Mouse (Mus musculus) heart, adult 18-20 months (tissue): Measurements from ENCODE around the gene Olfr1388. TPM values are rescaled to one million over a fixed set of nuclear protein-coding genes. Genes with fewer than 3 reads are reported as not detected.
"Not testable (repeated sequence)": the region's sequence is repeated elsewhere in the genome, so short reads cannot be mapped to it uniquely, and the experiment has no call there.

ENCODE experiments used
- DNase-seq, 2 experiments: peaks; one replicate each; pipeline ENCODE4 v3.0.0; 2021 to 2022; ENCODE audit warnings: mixed read lengths in 1 of 2
- long read RNA-seq, 2 experiments: library from polyadenylated mRNA; stranded (forward); transcript quantifications; one replicate each; pipeline ENCODE4 v2.0.0; 2021
- total RNA-seq, 2 experiments: library from RNA; stranded (reverse); gene quantifications; 2 replicates each; pipeline ENCODE4 v1.2.3; 2021

Olfr1388 gene
- total RNA-seq, result under 1 TPM; 0.15 TPM
- long read RNA-seq, experiment 1, result 0 reads
- long read RNA-seq, experiment 2, result 0 reads

GRCm38 (mm10) chr11:49436411-49436810 lies at the start of gene Olfr1388:
TSS of gene Olfr1388 (plus strand) at chr11:49436624.
- DNase-seq, result peak; percentile 31 to 58

- DNase-seq, result not testable (repeated sequence)
Measured at GRCm38 (mm10) chr11:49392707-49393106, 43.7 kb upstream of the Olfr1388 start.

- no peak for DNase-seq
Measured at GRCm38 (mm10) chr11:49406784-49407183, 29.6 kb upstream of the Olfr1388 start.

GRCm38 (mm10) chr11:49410540-49410939 lies 25.9 kb upstream of the Olfr1388 start:
- DNase-seq, result peak in 1 of 2 experiments; percentile 32

- DNase-seq, result no peak
Measured at GRCm38 (mm10) chr11:49422767-49423166, 13.7 kb upstream of the Olfr1388 start, which contains the start of gene Olfr1389. TSS of gene Olfr1389 (plus strand) at chr11:49423067.

- DNase-seq, result no peak
Measured at GRCm38 (mm10) chr11:49425257-49425927, 11.0 kb upstream of the Olfr1388 start.

- no peak for DNase-seq
Measured at GRCm38 (mm10) chr11:49429641-49430040, 6.8 kb upstream of the Olfr1388 start.

GRCm38 (mm10) chr11:49455043-49455442 lies 18.6 kb downstream of the Olfr1388 start, which contains the start of gene Olfr1387:
TSS of gene Olfr1387 (plus strand) at chr11:49455343.
- no peak for DNase-seq

- not testable (repeated sequence) for DNase-seq
Measured at GRCm38 (mm10) chr11:49464746-49465145, 28.3 kb downstream of the Olfr1388 start, which contains the start of gene Olfr1386. TSS of gene Olfr1386 (plus strand) at chr11:49465046.

- DNase-seq, result no peak
Measured at GRCm38 (mm10) chr11:49485973-49486372, 49.5 kb downstream of the Olfr1388 start.

- not testable (repeated sequence) for DNase-seq
Measured at GRCm38 (mm10) chr11:49488770-49489169, 52.3 kb downstream of the Olfr1388 start, which contains the start of gene Olfr1385. TSS of gene Olfr1385 (plus strand) at chr11:49489070.

Other genes starting within 250 kb of the Olfr1388 start
- 10 to 100 TPM; 22.3 to 25.3 TPM for gene Btnl9, start 249.5 kb upstream of the Olfr1388 start, total RNA-seq
- gene Zfp62, start 233.3 kb upstream of the Olfr1388 start, total RNA-seq, result 10 to 100 TPM; 27.6 to 32.6 TPM
- 10 to 100 TPM; 67.1 TPM for gene Mgat1, start 192.4 kb upstream of the Olfr1388 start, total RNA-seq
- under 1 TPM; 0.41 to 0.69 TPM for gene Olfr1393, start 158.3 kb upstream of the Olfr1388 start, total RNA-seq
- gene Olfr1392, start 151.3 kb upstream of the Olfr1388 start, total RNA-seq, result not detected
- not detected for gene Olfr10, start 131.9 kb upstream of the Olfr1388 start, total RNA-seq
- not detected for gene Olfr1391, start 113.9 kb upstream of the Olfr1388 start, total RNA-seq
- gene Olfr1390, start 101.4 kb upstream of the Olfr1388 start, total RNA-seq, result not detected
- not detected for gene Olfr1389, start 13.6 kb upstream of the Olfr1388 start, total RNA-seq
- gene Olfr1387, start 18.7 kb downstream of the Olfr1388 start, total RNA-seq, result not detected
- gene Olfr1386, start 28.4 kb downstream of the Olfr1388 start, total RNA-seq, result not detected
- gene Olfr1385, start 52.4 kb downstream of the Olfr1388 start, total RNA-seq, result not detected
- not detected for gene Olfr1384, start 70.1 kb downstream of the Olfr1388 start, total RNA-seq
- gene Olfr1383, start 83.0 kb downstream of the Olfr1388 start, total RNA-seq, result under 1 TPM; 0.50 to 0.75 TPM
- gene Olfr1382, start 91.6 kb downstream of the Olfr1388 start, total RNA-seq, result not detected
- not detected for gene Olfr1381, start 106.8 kb downstream of the Olfr1388 start, total RNA-seq
- gene Olfr1380, start 120.3 kb downstream of the Olfr1388 start, total RNA-seq, result not detected
- gene Flt4, start 172.6 kb downstream of the Olfr1388 start, total RNA-seq, result 10 to 100 TPM; 11.0 TPM
- 100 to 1,000 TPM in 1 of 2 experiments, not detected in 1; 127 TPM for gene Scgb3a1, start 227.0 kb downstream of the Olfr1388 start, total RNA-seq